ENCODE assay signal across 8 mouse cellular contexts in the genomic region with DNA sequence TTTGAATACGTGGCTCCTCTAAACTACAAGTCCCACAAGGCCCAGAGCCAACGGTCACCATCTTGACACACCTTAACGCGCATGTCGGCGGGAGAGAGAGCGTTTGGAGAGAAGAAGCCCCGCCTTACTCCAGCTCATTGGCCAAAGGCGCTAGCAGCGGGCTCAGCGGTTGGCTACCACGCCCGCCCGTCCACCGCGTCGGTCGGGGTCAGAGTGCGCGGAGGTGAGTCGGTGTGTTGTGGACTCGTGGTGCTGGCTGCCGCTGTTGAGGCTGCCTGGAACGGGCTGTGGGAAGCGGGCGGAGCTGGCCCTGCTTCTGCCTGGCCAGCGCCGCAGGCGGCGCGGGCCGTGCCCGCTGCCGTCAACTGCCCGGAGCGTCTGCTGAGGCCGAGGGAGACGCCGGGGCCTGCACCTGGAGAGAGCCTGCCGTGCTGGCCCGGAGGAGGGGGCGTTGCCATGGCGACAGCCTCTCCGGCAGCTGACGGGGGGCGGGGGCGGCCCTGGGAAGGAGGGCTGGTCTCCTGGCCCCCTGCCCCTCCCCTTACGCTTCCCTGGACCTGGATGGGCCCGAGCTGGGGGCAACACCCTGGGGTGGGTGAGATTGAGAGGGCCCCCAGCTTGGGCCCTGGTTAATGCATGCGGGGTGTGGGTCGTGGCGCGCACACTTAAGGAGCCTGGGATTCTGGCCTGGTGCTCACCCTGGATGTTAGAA. TPM values are rescaled to one million over a fixed set of nuclear protein-coding genes. Genes with fewer than 3 reads are reported as not detected.
A peak's percentile ranks its signal among the peaks of the same experiment; 100 is the strongest.
DNase-seq lines count a peak whose midpoint lies in the region; ATAC-seq lines count a peak whose summit lies in the region.

TSS of gene Eri3 (plus strand) at position 226 of the 712 bp plus-strand sequence.

- H3K36me3 ChIP-seq in forebrain, embryonic 14.5 days (ENCODE audit: control insufficient read depth, insufficient read depth, low read length), result no peaks in the 10 kb centered on the region
- peaks cover 2% of the 10 kb centered on the region; the same call in 1 of the 2 replicates for H3K36me3 ChIP-seq in neural tube, embryonic 15.5 days

- H3K4me1 ChIP-seq in forebrain, embryonic 14.5 days (ENCODE audit: control insufficient read depth, insufficient read depth, low read length), result peaks cover 11% of the 10 kb centered on the region
- peaks cover 31% of the 10 kb centered on the region for H3K4me1 ChIP-seq in neural tube, embryonic 15.5 days

- ATAC-seq in forebrain, embryonic 14.5 days, result peak; percentile 99
- ATAC-seq in neural tube, embryonic 15.5 days (ENCODE audit: low FRiP score), result peak; percentile 99

- peak within 1 kb of the TSS; percentile 91 for H3K4me3 ChIP-seq in forebrain, embryonic 14.5 days (ENCODE audit: low read depth, low read length)
- H3K4me3 ChIP-seq in neural tube, embryonic 15.5 days (replicated peaks), result peak within 1 kb of the TSS; percentile 94

- no peaks in the 10 kb centered on the region for H3K9me3 ChIP-seq in forebrain, embryonic 14.5 days (replicated peaks; ENCODE audit: control insufficient read depth, low read length)
- H3K9me3 ChIP-seq in neural tube, embryonic 15.5 days (replicated peaks), result no peaks in the 10 kb centered on the region

- WGBS in forebrain, embryonic 14.5 days, result 0% methylated on average over 48 of the region's 53 CpGs
- under 1% methylated on average over 53 of the region's 53 CpGs for WGBS in neural tube, embryonic 15.5 days

- peak within 1 kb of the TSS; percentile 78 for H3K27ac ChIP-seq in forebrain, embryonic 14.5 days (ENCODE audit: low read depth, low read length)
- peak within 1 kb of the TSS; percentile 88 for H3K27ac ChIP-seq in neural tube, embryonic 15.5 days (replicated peaks)

- intact Hi-C loops in heart, postnatal 14 days (cut with DNase I), result no loop called here

- DNase-seq in ES-CJ7 (ENCODE audit: low read depth, low spot score), result peak; percentile 99
- DNase-seq in cerebellum, adult 11 months, result peak; percentile 97
- DNase-seq in forebrain, embryonic 14.5 days (ENCODE audit: low spot score), result peak; percentile 100
- peak; percentile 97 to 98 for DNase-seq in heart, postnatal 14 days
- peak; percentile 98 for DNase-seq in layer of hippocampus, adult 11-12 months (ENCODE audit: low spot score)
- DNase-seq in lung, adult 18-20 months, result peak; percentile 98 to 99
- peak; percentile 98 for DNase-seq in testis, postnatal 14 days (ENCODE audit: low spot score)

- peak within 1 kb of the TSS; percentile 81 for H3K4me2 ChIP-seq in forebrain, embryonic 14.5 days (ENCODE audit: low read length)
- peak within 1 kb of the TSS; percentile 72 for H3K4me2 ChIP-seq in neural tube, embryonic 15.5 days

- no peaks in the 10 kb centered on the region for H3K27me3 ChIP-seq in forebrain, embryonic 14.5 days (replicated peaks; ENCODE audit: control insufficient read depth, insufficient read depth, low read length)
- no peaks in the 10 kb centered on the region for H3K27me3 ChIP-seq in neural tube, embryonic 15.5 days (replicated peaks)

- H3K9ac ChIP-seq in forebrain, embryonic 14.5 days (ENCODE audit: low read length), result peak within 1 kb of the TSS; percentile 86
- peak within 1 kb of the TSS; percentile 87 for H3K9ac ChIP-seq in neural tube, embryonic 15.5 days (replicated peaks)

RNA-seq across cellular contexts. Expression of gene Eri3, which starts in this region (rescaled TPM):
- polyA plus RNA-seq in forebrain, embryonic 14.5 days (2014; fragmentation: Nextera tagmentation; extraction: Ambion mirVana), result 225 and 247 TPM in 2 replicates
- 10 to 100 TPM; 75.4 to 82.6 TPM for total RNA-seq in heart, postnatal 14 days (2021)
- 223 and 244 TPM in 2 replicates for polyA plus RNA-seq in neural tube, embryonic 15.5 days (2015; fragmentation: Nextera tagmentation; extraction: Ambion mirVana)

Comparison
In these comparisons a context has a peak if more than half of its experiments do, and no peak if none do; other contexts are left out.
1. Peak in every context shown above with its lines: DNase-seq, ATAC-seq, H3K4me3 ChIP-seq and H3K27ac ChIP-seq.